Mouse (Mus musculus): ENCODE results near the gene Col4a3bp. TPM values are rescaled to one million over a fixed set of nuclear protein-coding genes. Genes with fewer than 3 reads are reported as not detected.
A peak's percentile ranks its signal among the peaks of the same experiment; 100 is the strongest.

Gene Col4a3bp
- total RNA-seq (2012; rRNA removed) = 7.0 and 9.6 TPM in 2 replicates
- total RNA-seq (2014; rRNA removed) = 11.9 and 15.9 TPM in 2 replicates
- polyA plus RNA-seq (2012; ENCODE audit: insufficient read length, low read depth) = 10.8 and 14.8 TPM in 2 replicates

DNA sequence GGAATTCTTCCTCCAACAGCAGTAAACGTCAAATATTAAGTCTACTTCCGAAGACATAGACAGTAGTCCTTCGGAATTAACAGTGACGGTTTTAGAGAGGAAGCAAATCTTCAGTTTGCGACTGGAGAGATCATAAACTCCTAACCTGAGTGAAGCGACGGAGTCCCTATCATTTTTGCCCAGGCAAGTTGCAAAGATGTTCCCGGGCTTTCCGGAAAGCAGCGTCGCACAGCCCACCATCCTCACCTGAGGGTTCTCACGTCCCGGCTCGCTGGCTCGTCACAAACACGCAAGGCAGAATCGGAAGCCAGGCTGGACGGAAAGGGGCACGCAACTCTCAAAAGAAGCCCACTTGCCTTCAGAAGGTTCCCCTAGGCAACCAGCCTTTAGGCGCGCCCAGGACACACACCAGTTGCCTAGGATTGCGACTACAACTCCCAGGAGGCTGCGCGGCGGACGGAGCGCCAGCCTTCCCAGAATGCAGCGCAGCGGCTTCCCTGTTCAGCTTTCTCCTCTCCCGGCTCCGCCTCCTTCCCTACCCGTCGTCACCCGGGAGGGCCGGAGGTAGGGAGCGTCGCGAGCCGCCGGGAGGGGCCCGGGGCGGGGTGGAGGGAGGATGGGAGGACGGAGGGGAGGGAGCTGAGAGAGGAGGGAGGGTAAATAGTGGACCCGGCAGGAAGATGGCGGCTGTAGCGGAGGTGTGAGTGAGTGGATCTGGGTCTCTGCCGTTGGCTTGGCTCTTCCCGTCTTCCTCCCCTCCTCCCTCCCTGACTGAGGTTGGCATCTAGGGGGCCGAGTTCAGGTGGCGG is at the start of gene Col4a3bp, which contains the start of gene Polk:
TSS of gene Col4a3bp (plus strand) at position 538 of the 809 bp plus-strand sequence.
TSS of gene Polk (minus strand) at position 499 of the 809 bp plus-strand sequence.
- peak; percentile 96 for DNase-seq (ENCODE audit: extremely low read depth)
- peak within 1 kb of the TSS; percentile 84 for H3K4me2 ChIP-seq (ENCODE audit: insufficient read depth, low read depth, poor library complexity, severe bottlenecking)
- H3K27me3 ChIP-seq (replicated peaks) = no peaks in the 10 kb centered on the region
- dilution Hi-C loops (cut with MboI; ENCODE audit: extremely low pct_ligation_motif_present, extremely low pct_unique_long_range_greater_than_20kb, low sequenced_read_pairs) (no loop called here), in situ Hi-C loops (cut with MboI; ENCODE audit: low pct_ligation_motif_present, low pct_unique_long_range_greater_than_20kb, low sequenced_read_pairs) (no loop called here)
- no peaks in the 10 kb centered on the region for H3K9me3 ChIP-seq (replicated peaks; ENCODE audit: low read length)
- peaks cover 0 to 3% of the 10 kb centered on the region in 2 experiments for H3K36me3 ChIP-seq (replicated peaks in 1 of 2; ENCODE audit: control insufficient read depth in 1 of 2, insufficient read depth in 1 of 2, low read length in 1 of 2)
- H3K9ac ChIP-seq (ENCODE audit: insufficient read depth, low read depth) = peak within 1 kb of the TSS; percentile 88
- H3K4me1 ChIP-seq (ENCODE audit: control insufficient read depth in 1 of 2, insufficient read depth in 2 of 2) = 0 out of 4 replicates have a peak, but pooled peaks cover 0 to 3% of the 10 kb centered on the region in 2 experiments
- TF ChIP-seq BHLHE40 (IDR thresholded peaks at IDR 0.05; ENCODE audit: low read depth, low read length) (peak; percentile 21; the same call in 1 of the 2 replicates), POLR2A (IDR thresholded peaks at IDR 0.05; ENCODE audit: low read depth, low read length) (peak; percentile 90), E2F4 (IDR thresholded peaks at IDR 0.05; ENCODE audit: insufficient replicate concordance, low read depth, low read length) (no peak), TCF12 (IDR thresholded peaks at IDR 0.05; ENCODE audit: low read depth, low read length) (peak; percentile 81), JUND (conservative IDR thresholded peaks at IDR 0.05; ENCODE audit: low read depth, low read length) (no peak), CHD2 (IDR thresholded peaks at IDR 0.05; ENCODE audit: low read length) (no peak), ELF1 (IDR thresholded peaks at IDR 0.05; ENCODE audit: low read depth, low read length) (peak; percentile 92), NRF1 (IDR thresholded peaks at IDR 0.05; ENCODE audit: low read depth, low read length) (peak; percentile 69), ZC3H11A (IDR thresholded peaks at IDR 0.05; ENCODE audit: low read depth, low read length) (no peak), JUN (IDR thresholded peaks at IDR 0.05; ENCODE audit: insufficient read depth, low read depth, low read length) (no peak), MYC (IDR thresholded peaks at IDR 0.05; ENCODE audit: low read depth, low read length) (peak; percentile 30; the same call in 1 of the 2 replicates), CHD1 (IDR thresholded peaks at IDR 0.05; ENCODE audit: low read depth, low read length) (no peak), GABPA (IDR thresholded peaks at IDR 0.05; ENCODE audit: insufficient replicate concordance, low read depth, low read length) (peak; percentile 57; the same call in 1 of the 2 replicates), HCFC1 (IDR thresholded peaks at IDR 0.05; ENCODE audit: low read depth, low read length) (peak; percentile 98), IRF4 (IDR thresholded peaks at IDR 0.05; ENCODE audit: low read depth, low read length) (peak; percentile 79; the same call in 1 of the 2 replicates), MAZ (IDR thresholded peaks at IDR 0.05; ENCODE audit: low read depth, low read length) (peak; percentile 96), ETS1 (conservative IDR thresholded peaks at IDR 0.05; ENCODE audit: low read depth, low read length) (0 out of 2 replicates have a peak, but pooled peaks have one; percentile 8), POLR2AphosphoS2 (IDR thresholded peaks at IDR 0.05; ENCODE audit: low read depth, low read length) (0 out of 2 replicates have a peak, but pooled peaks have one; percentile 78), KAT2A (IDR thresholded peaks at IDR 0.05; ENCODE audit: insufficient replicate concordance, low read length) (peak; percentile 94; the same call in 1 of the 2 replicates), MEF2A (IDR thresholded peaks at IDR 0.05; ENCODE audit: borderline replicate concordance, low read depth, low read length) (0 out of 2 replicates have a peak, but pooled peaks have one; percentile 13), NELFE (IDR thresholded peaks at IDR 0.05; ENCODE audit: low read depth, low read length) (peak; percentile 89), ZMIZ1 (IDR thresholded peaks at IDR 0.05; ENCODE audit: low read depth, low read length) (peak; percentile 82), EP300 (IDR thresholded peaks at IDR 0.05; ENCODE audit: low read length) (no peak), TBP (conservative IDR thresholded peaks at IDR 0.05; ENCODE audit: low read depth, low read length) (peak; percentile 89), SIN3A (IDR thresholded peaks at IDR 0.05; ENCODE audit: low read length) (peak; percentile 61), MXI1 (IDR thresholded peaks at IDR 0.05; ENCODE audit: low read depth, low read length) (peak; percentile 49)
- peaks cover 32% of the 10 kb centered on the region for H3K79me2 ChIP-seq (replicated peaks; ENCODE audit: control insufficient read depth, extremely low read depth, insufficient read depth, poor library complexity, severe bottlenecking)
- peak within 1 kb of the TSS; percentile 93 to 95 (median 95) for H3K4me3 ChIP-seq (replicated peaks in 1 of 3; ENCODE audit: low read depth in 2 of 3, low read length in 2 of 3, poor library complexity in 1 of 3)
- H3K27ac ChIP-seq (ENCODE audit: insufficient read depth, low read depth) = peak within 1 kb of the TSS; percentile 72

All from CH12.LX (cell line).